Mouse (Mus musculus) stomach, embryonic 15.5 days (tissue): ENCODE data around the gene Rdh14. TPM values are rescaled to one million over a fixed set of nuclear protein-coding genes. Genes with fewer than 3 reads are reported as not detected.

Experiments used
- ATAC-seq: fragments of 200-750 bp; cut with Nextera tagmentation; 2 replicates; pipeline ENCODE4 v1.8.0; 2017; ENCODE audit warnings: low read depth, moderate number of reproducible peaks, moderate TSS enrichment; ENCODE audit not compliant: insufficient read depth, low FRiP score
- H3K27ac ChIP-seq: fragments of 300-500 bp; sonication (generic); 2 replicates; pipeline ENCODE4 v1.5.1; 2015; ENCODE audit warnings: mild to moderate bottlenecking, inconsistent platforms
- H3K27me3 ChIP-seq: fragments of 300-500 bp; sonication (generic); replicated peaks from 2 replicates; pipeline ENCODE4 v1.6.1; 2015; ENCODE audit warnings: inconsistent platforms
- H3K36me3 ChIP-seq: fragments of 300-500 bp; sonication (generic); 2 replicates; pipeline ENCODE4 v1.6.1; 2015; ENCODE audit warnings: inconsistent platforms
- H3K4me1 ChIP-seq: fragments of 300-500 bp; sonication (generic); 2 replicates; pipeline ENCODE4 v1.6.1; 2015; ENCODE audit warnings: inconsistent platforms
- H3K4me2 ChIP-seq: fragments of 300-500 bp; sonication (generic); 2 replicates; pipeline ENCODE4 v1.6.1; 2015; ENCODE audit warnings: mild to moderate bottlenecking, inconsistent platforms
- H3K4me3 ChIP-seq: fragments of 300-500 bp; sonication (generic); replicated peaks from 2 replicates; pipeline ENCODE4 v1.5.1; 2015; ENCODE audit warnings: inconsistent platforms
- H3K9ac ChIP-seq: fragments of 300-500 bp; sonication (generic); 2 replicates; pipeline ENCODE4 v1.6.1; 2015; ENCODE audit warnings: inconsistent platforms
- H3K9me3 ChIP-seq: fragments of 300-500 bp; sonication (generic); 2 replicates; pipeline ENCODE4 v1.6.1; 2016; ENCODE audit warnings: inconsistent platforms
- WGBS: fragments of 180-500 bp; shearing (Covaris S2); methylation state at CpG from one replicate; pipeline ENCODE4 v1.1.7; 2015; 5-methylcytosine and 5-hydroxymethylcytosine counted together
- polyA plus RNA-seq: library from polyadenylated mRNA; unstranded; fragments of >200 nt; fragmentation: Nextera tagmentation; extraction: Ambion mirVana; gene quantifications from 2 replicates; pipeline ENCODE4 v1.2.1, GENCODE M21; 2015

Gene Rdh14
- polyA plus RNA-seq: 42.0 and 42.6 TPM in 2 replicates

DNA sequence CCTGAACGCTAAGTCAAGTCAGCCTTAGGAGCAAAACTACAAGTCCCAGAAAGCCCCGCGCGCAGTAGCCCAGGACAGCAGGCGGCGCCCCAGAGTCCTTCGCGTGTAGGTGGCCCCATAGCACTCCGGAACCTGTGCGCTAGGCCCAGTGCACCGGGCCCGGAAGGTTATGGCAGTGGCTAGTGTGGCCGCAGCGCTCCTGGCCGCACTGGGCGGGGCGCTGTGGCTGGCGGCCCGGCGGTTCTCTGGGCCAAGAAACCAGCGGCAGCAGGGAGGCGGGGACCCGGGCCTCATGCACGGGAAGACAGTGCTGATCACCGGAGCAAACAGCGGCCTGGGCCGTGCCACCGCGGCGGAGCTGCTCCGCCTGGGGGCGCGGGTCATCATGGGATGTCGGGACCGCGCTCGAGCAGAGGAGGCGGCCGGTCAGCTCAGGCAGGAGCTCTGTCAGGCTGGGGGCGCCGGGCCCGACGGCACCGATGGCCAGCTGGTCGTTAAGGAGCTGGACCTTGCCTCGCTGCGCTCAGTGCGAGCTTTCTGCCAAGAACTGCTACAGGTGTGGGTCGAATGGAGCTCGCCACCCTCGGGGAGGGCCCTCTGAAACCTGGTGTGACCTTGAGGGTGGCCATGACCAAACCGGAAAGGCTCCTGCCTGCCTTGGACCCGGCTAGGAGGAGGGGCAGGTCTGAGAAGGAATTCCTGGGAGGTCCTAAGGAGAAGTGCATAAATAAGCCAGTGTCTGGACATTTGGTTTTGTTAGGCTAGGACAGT, at the start of gene Rdh14:
Gene Rdh14, plus strand, starts transcription at position 102 of the 771 bp plus-strand sequence.
- peak; percentile 98 for ATAC-seq
- Histone ChIP-seq H3K4me2 (peak within 1 kb of the TSS; percentile 54), H3K27ac (peak within 1 kb of the TSS; percentile 92), H3K36me3 (peaks cover 7% of the 10 kb centered on the region), H3K27me3 (no peaks in the 10 kb centered on the region), H3K4me1 (no peaks in the 10 kb centered on the region), H3K9me3 (no peaks in the 10 kb centered on the region), H3K4me3 (peak within 1 kb of the TSS; percentile 80), H3K9ac (peak within 1 kb of the TSS; percentile 75)
- under 1% methylated on average over 53 of the region's 53 CpGs for WGBS

DNA sequence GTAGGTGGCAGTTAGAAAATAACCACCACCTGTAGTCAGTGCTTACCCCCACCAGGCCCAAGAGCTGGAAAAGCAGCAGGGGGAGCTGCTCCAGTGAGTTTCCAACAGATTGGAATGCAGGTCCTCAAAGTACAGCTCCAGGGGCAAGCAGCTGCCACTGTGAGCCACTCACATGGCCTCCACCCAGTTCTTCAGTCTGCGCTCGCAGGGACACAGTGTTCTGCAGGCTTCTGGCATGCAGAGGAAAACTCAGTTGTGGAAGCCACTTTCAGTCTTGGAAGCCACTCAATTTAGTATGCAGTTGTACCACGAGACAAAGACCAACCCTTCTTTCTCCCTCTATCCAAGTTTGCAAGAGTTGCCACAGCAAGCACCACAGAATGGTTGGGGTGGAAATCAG, 39.9 kb upstream of the Rdh14 start:
- Histone ChIP-seq H3K9ac (no peak overlapping the region), H3K9me3 (no peaks in the 10 kb centered on the region), H3K36me3 (no peaks in the 10 kb centered on the region), H3K4me3 (no peak overlapping the region), H3K27ac (no peak overlapping the region), H3K27me3 (no peaks in the 10 kb centered on the region), H3K4me1 (no peaks in the 10 kb centered on the region), H3K4me2 (no peak overlapping the region)
- ATAC-seq: no peak
- 74% methylated on average over 3 of the region's 3 CpGs for WGBS

DNA sequence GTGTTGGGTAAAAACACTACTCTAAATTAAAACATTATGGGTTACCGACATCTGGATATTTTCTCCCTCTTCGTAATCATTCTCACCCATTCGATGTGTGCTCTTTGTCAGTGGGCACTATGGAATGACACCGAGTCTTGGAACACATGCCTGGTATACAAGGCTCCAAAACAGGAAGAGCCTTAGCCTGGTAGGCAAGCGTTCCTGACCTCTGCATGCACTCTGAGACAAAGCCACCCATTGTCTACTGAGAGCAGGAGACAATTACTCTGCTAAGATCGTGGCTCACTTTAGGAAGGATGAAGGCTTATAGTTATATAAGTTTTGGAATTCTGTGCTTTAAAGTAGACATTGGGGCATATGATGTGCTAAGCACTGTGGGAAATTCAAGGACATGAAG, 32.8 kb upstream of the Rdh14 start:
- Histone ChIP-seq H3K9ac (no peak overlapping the region), H3K27ac (no peak overlapping the region), H3K4me1 (no peaks in the 10 kb centered on the region), H3K36me3 (no peaks in the 10 kb centered on the region), H3K9me3 (no peaks in the 10 kb centered on the region), H3K4me2 (no peak overlapping the region), H3K27me3 (no peaks in the 10 kb centered on the region), H3K4me3 (no peak overlapping the region)
- WGBS: 56% methylated on average over 6 of the region's 6 CpGs
- no peak for ATAC-seq

DNA sequence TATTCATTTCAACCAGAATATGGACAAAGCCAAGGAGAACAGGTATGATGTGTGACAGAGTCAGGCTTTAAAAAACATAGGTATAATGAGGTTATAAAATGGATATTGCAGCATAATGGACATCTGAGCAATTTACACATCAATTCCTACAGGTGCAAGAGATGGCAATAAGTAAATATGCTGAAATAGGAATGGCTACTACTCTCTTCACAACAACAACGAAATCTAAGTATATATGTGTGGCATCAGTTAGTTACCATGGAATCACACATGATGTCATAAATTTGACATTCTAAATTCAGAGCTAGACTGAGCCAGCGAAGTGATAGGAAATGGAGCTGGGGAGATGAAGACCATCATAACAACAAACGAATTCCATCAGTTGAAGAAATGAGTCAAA, 20.9 kb upstream of the Rdh14 start, which contains the start of gene Nt5c1b:
Gene Nt5c1b, plus strand, starts transcription at position 301 of the 400 bp plus-strand sequence.
- 81% methylated on average over 3 of the region's 3 CpGs for WGBS
- no peaks in the 10 kb centered on the region for H3K27me3 ChIP-seq
- no peak within 1 kb of the TSS for H3K4me2 ChIP-seq
- H3K9me3 ChIP-seq: no peaks in the 10 kb centered on the region
- no peak within 1 kb of the TSS for H3K27ac ChIP-seq
- ATAC-seq: no peak
- no peaks in the 10 kb centered on the region for H3K36me3 ChIP-seq
- H3K4me1 ChIP-seq: no peaks in the 10 kb centered on the region
- no peak within 1 kb of the TSS for H3K4me3 ChIP-seq
- H3K9ac ChIP-seq: no peak within 1 kb of the TSS

DNA sequence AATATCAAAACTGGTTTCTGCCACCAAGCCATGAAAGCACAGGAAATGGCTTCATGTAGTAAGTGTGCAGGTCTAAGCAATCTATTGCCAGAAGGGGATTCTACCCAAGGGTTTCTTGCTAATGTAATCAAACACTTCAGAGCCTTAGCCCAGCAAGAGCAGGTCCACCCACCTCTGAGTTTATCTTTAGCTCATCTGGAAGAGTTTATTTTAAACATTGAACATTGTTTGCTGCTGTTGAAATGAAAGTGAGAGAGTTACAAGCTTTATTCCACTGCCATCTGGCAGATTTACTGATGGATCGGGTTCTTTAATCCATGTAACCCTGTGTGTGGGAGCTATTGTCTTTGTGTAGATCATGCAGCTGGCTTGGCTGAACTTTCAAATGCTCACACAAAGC, 10.2 kb downstream of the Rdh14 start:
- Histone ChIP-seq H3K4me1 (0 out of 2 replicates have a peak, but pooled peaks cover 3% of the 10 kb centered on the region), H3K27me3 (no peaks in the 10 kb centered on the region), H3K36me3 (no peaks in the 10 kb centered on the region), H3K4me3 (no peak overlapping the region), H3K27ac (0 out of 2 replicates have a peak overlapping the region, but pooled peaks have one; percentile 13), H3K9ac (no peak overlapping the region), H3K4me2 (no peak overlapping the region), H3K9me3 (no peaks in the 10 kb centered on the region)
- 36% methylated on average over 1 of the region's 1 CpGs for WGBS
- no peak for ATAC-seq

DNA sequence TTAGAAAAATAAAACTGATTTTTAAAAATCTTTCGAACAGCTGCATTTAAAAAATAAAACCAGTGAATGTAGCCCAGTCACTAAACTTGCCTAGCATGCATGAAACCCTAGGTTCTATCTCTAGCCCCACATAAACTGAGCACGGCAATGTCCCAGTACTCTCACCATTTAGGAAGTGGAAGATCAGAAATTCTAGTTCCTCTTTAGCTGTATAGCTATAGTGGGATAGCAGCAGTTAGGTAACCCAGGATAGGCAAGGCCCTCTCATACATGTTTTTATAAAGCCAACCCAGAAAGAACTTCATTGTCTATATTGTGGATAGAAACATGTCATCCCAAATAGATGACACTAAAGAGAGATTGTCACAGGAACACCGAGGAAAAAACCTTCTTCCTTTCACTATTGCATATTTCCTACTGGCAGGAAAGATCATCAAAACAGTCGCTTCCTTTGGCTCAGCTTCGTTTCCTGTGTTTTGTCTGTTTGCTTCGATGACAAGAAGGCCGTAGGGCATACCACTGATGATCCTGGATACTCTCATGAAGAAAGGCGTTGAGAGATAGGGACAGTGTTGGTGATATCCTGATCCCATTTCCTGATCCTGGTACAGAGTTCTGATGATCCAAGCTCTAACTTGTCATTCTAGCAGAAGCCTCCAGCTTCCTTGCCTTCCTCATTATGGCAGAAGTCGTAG, 12.0 kb downstream of the Rdh14 start:
- no peaks in the 10 kb centered on the region for H3K36me3 ChIP-seq
- no peak for ATAC-seq
- H3K9ac ChIP-seq: no peak overlapping the region
- 75% methylated on average over 9 of the region's 9 CpGs for WGBS
- H3K4me1 ChIP-seq: 0 out of 2 replicates have a peak, but pooled peaks cover 3% of the 10 kb centered on the region
- no peaks in the 10 kb centered on the region for H3K9me3 ChIP-seq
- no peaks in the 10 kb centered on the region for H3K27me3 ChIP-seq
- H3K27ac ChIP-seq: no peak overlapping the region
- no peak overlapping the region for H3K4me2 ChIP-seq
- H3K4me3 ChIP-seq: no peak overlapping the region

DNA sequence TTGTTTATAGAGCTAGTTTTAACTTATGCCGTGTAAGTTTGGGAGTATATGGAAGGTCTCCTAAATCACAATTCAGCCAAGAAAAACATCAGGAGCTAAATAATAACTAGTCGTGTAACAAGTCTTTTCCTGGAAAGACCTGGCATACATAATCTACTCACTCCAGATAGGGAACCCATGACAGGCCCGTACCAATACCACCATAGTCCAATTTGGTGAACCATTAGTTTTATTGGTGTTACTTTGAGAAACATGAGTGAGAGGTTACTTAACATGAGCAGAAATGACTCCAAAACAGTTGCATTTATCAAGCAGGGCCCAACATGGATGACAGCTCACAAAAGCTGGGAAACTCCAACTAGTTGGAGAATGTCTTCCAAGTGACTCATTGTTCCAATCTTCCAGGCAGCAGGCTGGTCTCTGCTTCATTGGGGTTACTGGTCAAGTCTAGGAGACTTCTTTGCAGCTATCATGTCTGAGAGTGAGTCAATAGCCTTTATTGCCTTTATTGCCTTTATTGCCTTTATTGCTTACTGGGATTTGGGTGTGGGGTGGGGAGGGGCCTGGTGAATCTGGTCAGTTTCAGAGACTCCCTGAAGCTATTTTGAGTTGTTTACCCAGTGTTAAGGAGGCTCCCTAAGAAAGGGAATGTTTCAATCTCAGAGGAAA, 20.1 kb downstream of the Rdh14 start:
- H3K9me3 ChIP-seq: no peaks in the 10 kb centered on the region
- no peaks in the 10 kb centered on the region for H3K27me3 ChIP-seq
- ATAC-seq: no peak
- no peak overlapping the region for H3K4me2 ChIP-seq
- no peaks in the 10 kb centered on the region for H3K36me3 ChIP-seq
- 79% methylated on average over 3 of the region's 3 CpGs for WGBS
- no peak overlapping the region for H3K4me3 ChIP-seq
- no peaks in the 10 kb centered on the region for H3K4me1 ChIP-seq
- H3K9ac ChIP-seq: no peak overlapping the region
- no peak overlapping the region for H3K27ac ChIP-seq

DNA sequence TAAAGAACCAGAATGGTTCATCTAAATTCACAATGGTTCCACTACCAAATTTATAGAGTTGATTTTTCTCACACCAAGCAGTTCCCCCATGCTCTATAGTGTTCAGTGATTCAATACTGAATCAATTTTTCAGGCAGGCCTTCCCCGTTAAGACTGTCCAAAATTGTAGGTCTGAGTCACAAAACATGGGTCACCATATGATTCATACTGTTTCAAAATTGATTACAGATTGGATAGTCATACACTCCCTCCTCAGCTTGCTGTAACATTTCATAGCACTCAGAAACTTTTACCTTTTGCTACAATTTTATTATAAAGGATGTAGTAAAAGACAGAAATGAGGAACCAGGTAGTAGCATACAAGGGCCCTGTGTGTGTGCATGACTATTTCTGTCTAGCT, 20.9 kb downstream of the Rdh14 start:
- Histone ChIP-seq H3K4me2 (no peak overlapping the region), H3K9ac (no peak overlapping the region), H3K4me1 (no peaks in the 10 kb centered on the region), H3K36me3 (no peaks in the 10 kb centered on the region), H3K27me3 (no peaks in the 10 kb centered on the region), H3K9me3 (no peaks in the 10 kb centered on the region), H3K4me3 (no peak overlapping the region), H3K27ac (no peak overlapping the region)
- no peak for ATAC-seq
- 85% methylated on average over 1 of the region's 1 CpGs for WGBS

DNA sequence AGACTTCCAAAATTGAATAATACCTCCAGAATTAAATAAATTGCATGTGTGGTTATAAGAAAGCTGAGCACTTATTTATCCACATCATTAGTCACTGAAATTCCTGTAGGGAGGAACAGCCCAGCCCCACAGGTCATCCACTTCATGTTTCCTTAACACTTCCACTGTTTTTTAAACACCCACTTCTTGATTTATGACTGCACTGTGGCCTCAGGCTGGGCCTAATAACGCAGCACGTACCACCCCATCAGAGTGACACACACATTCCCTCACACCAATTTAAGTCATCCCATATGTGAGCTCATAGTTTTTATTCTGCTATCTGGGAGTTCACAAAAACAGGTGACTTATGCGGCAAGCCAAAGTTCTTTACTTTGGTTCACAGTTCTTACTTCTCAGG, 31.8 kb downstream of the Rdh14 start:
- ATAC-seq: no peak
- Histone ChIP-seq H3K4me1 (no peaks in the 10 kb centered on the region), H3K27me3 (no peaks in the 10 kb centered on the region), H3K4me3 (no peak overlapping the region), H3K9ac (no peak overlapping the region), H3K27ac (no peak overlapping the region), H3K4me2 (no peak overlapping the region), H3K9me3 (no peaks in the 10 kb centered on the region), H3K36me3 (no peaks in the 10 kb centered on the region)
- 41% methylated on average over 3 of the region's 3 CpGs for WGBS

DNA sequence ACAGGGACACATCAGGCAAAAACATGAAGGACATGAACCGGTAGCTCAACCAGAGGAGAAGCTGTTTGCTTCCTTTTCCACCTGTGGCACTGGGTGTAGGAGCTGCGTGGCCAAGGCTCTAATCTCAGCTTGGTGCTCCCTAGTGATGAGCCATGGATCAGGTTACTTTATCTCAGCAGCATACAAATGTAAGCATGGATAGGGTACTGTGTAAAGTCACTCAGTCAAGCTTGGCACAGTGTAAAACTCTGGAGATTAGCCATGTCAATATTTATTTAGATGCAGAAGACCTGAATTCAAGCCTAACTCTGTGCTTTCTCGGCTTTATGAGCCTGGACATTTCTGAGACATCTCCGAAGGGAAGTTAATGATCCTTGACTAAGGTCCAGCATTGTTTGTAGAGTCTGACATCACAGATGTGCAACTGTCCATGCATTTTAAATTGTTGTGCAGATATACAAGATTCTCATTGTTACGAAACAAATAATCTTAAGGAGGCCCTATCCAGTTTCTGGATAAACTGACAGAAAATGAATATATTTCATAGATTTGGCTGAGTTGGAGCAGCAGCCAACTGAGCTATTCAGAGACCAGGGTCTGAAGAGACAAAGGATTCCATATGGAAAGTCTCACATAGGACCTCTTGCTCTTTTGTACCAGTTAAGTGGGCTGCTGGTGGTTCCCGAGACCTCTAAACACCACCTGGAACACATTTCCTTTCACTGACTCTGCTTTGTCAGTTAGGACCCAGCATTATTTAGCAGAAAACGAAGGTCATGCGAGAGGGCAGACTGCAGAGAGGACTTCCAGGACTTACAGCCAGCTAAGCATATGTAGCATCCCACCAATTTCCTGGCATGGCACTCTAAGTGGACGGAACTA, 35.7 kb downstream of the Rdh14 start:
- no peaks in the 10 kb centered on the region for H3K36me3 ChIP-seq
- no peak overlapping the region for H3K27ac ChIP-seq
- H3K9me3 ChIP-seq: no peaks in the 10 kb centered on the region
- WGBS: 52% methylated on average over 9 of the region's 9 CpGs
- H3K4me1 ChIP-seq: no peaks in the 10 kb centered on the region
- H3K4me2 ChIP-seq: no peak overlapping the region
- ATAC-seq: no peak
- H3K9ac ChIP-seq: no peak overlapping the region
- H3K4me3 ChIP-seq: no peak overlapping the region
- H3K27me3 ChIP-seq: no peaks in the 10 kb centered on the region

DNA sequence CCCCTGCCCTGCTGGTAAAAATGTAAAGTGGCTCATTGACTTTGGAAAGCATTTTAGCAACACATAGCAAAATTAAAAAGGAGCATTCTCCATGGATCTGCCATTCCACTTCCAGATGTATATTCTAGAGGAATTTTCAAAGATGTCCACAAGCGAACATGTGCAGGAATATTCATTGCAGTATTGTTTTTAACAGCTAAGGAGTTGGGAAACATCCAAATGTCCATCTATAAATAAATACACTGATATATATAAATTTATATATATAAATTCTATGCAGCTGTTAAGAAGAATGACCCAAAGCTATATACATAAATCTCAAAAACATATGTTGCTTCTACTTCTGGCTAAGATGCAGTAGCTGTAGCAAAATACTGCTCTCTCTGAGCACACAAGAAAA, 40.4 kb downstream of the Rdh14 start:
- 73% methylated on average over 1 of the region's 1 CpGs for WGBS
- no peaks in the 10 kb centered on the region for H3K27me3 ChIP-seq
- H3K9me3 ChIP-seq: no peaks in the 10 kb centered on the region
- no peak overlapping the region for H3K9ac ChIP-seq
- no peak overlapping the region for H3K27ac ChIP-seq
- ATAC-seq: no peak
- H3K36me3 ChIP-seq: no peaks in the 10 kb centered on the region
- no peaks in the 10 kb centered on the region for H3K4me1 ChIP-seq
- H3K4me2 ChIP-seq: no peak overlapping the region
- H3K4me3 ChIP-seq: no peak overlapping the region
